Mouse (Mus musculus): ENCODE data around the gene Cnnm3.

Cnnm3 gene

GRCm38 (mm10) chr1:36538727-36539126, 27.1 kb downstream of the Cnnm3 start:
- no peak for DNase-seq

GRCm38 (mm10) chr1:36539186-36539585, 27.5 kb downstream of the Cnnm3 start, which contains the start of gene Gm42417:
Gene Gm42417, minus strand, starts transcription at chr1:36539429.
- DNase-seq: no peak

- no peak for DNase-seq
Observed at GRCm38 (mm10) chr1:36540132-36540531, 28.5 kb downstream of the Cnnm3 start.

- no peak for DNase-seq
Observed at GRCm38 (mm10) chr1:36540807-36541206, 29.1 kb downstream of the Cnnm3 start.

- DNase-seq: no peak
Observed at GRCm38 (mm10) chr1:36541844-36542243, 30.2 kb downstream of the Cnnm3 start.

GRCm38 (mm10) chr1:36542925-36543324, 31.3 kb downstream of the Cnnm3 start:
- DNase-seq: no peak

GRCm38 (mm10) chr1:36545382-36545781, 33.7 kb downstream of the Cnnm3 start:
- no peak for DNase-seq

DNA sequence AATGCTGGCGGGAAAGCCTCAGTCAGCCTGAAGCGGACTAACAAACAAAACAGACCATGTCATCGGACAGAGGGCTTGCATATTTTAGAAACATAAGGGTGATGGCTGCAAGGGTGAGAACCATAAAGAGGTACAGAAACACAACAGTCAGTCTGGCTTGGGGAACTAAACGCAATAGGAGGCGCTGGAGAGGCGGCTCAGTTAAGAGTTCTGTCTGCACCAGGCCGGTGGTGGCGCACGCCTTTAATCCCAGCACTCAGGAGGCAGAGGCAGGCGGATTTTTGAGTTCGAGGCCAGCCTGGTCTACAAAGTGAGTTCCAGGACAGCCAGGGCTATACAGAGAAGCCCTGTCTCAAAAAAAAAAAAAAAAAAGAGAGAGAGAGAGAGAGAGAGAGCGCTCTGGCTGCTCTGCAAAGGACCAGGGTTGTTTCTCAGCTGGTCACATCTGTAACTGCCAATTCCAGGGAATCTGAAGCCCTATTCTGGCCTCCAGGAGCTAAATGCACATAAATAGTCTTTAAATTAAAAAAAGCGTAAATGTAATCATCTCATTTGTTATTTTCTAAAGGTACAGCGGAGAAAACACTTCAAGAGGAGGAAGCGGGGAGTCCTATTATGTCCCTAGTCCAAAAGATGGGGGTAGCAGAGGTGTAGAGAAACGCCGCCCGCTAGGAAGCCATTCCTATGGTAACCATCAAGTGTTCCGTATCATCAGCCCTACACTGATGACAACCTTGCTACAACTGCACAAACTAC, 34.4 kb downstream of the Cnnm3 start:
- no peak for DNase-seq

- peak; percentile 96 for DNase-seq
Observed at GRCm38 (mm10) chr1:36546888-36547471, 35.3 kb downstream of the Cnnm3 start, which contains the start of gene Ankrd39. Gene Ankrd39, minus strand, starts transcription at chr1:36547445.

- peak; percentile 63 for DNase-seq
Observed at GRCm38 (mm10) chr1:36547981-36548598, 36.4 kb downstream of the Cnnm3 start.

- no peak for DNase-seq
Observed at GRCm38 (mm10) chr1:36548771-36549170, 37.1 kb downstream of the Cnnm3 start.

DNA sequence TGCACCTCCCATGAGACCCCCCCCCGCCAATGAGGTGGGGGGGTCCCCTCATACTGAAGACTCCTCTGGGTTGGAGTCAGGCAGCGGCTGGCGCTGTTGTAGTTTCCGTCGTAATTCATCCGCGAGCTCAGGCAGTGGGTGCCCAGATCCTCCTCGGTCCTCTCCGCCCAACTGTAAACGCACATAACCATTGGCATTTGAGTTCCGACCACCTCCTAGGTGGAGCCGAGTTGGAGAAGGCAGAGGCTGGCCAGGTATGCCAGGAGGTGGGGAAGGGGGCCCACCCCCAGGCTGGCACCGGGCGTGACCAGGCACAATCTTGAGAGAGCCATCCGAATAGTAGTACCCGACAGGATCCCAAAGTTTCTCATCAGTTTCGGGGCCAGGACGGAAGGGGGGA, 37.8 kb downstream of the Cnnm3 start:
- DNase-seq: no peak

DNA sequence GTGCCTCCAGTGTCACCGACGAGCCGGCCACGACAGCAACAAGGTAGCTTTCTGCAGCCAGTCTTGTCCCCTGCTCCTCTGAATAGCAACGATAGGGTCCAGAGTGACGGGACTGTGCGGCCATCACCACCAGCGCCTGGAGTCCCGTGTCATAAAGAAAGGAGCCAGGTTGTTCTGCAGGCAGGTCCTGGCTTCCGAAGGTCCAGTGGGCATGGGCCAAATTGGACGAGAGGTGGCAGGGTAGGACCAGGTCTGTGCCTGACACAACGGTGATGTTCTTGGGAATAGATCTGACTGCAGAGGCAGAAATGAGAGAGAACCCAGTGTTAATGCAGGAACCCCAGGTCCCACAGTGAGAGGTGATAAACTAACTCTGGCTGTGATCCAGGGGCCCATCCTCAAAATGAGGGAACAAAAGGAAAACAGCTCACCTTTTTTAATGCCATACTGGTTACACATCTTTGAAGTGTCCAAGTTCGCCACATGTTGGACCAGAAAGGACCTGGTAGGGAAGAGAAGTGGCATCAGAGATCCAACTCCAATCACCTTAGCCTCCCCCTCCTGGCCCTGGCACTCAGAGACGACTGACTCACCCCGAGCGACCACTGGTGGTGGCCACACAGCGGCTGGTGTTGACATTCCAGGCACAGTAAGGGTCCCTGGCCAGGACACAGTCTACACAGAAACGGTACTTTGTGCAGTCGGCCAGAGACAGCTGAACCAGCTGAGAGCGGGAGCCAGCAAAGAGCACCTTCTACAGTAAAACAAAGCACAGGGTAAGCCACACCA, 38.6 kb downstream of the Cnnm3 start:
- DNase-seq: no peak

- DNase-seq: no peak
Observed at GRCm38 (mm10) chr1:36551904-36552303, 40.2 kb downstream of the Cnnm3 start.

- DNase-seq: no peak
Observed at GRCm38 (mm10) chr1:36552506-36552905, 40.8 kb downstream of the Cnnm3 start.

DNA sequence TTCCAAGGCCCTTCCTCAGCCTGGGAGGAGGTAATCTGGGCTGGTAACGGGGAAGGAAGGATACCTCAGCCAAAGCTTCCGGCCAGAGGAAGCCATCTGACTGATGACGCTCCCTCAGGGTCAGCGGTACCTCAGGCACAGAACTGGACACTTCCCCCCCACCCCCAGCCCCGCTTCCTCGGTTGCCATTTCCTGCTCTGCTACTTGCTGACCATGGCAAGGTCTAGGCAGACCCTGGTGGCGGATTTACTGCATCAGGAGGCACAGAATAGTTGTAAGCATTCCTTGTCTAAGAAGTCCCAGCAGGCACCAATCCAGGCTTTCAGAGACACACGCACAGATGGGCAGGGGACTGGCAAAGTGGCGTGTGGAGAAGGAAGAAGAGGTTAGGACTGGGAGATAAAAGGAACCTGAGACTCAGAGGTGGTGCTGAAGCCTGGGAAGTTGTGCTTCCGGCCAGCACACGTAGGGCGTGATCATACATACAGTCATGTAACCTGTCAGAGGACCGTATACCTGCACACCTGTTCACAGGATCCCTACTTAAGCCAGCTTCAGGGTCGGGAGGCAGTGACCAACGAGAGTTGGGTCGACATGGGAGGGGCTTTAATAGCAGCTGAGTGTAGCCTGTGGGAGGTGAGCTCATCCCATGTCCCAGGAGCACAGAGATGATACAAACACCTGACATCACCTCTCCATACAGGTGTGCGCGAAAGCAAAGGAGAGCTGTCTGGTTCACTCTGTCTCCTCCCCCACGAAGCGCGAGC, 43.1 kb downstream of the Cnnm3 start:
- DNase-seq: no peak

- peak; percentile 37 for DNase-seq
Observed at GRCm38 (mm10) chr1:36555798-36556395, 44.2 kb downstream of the Cnnm3 start.

DNA sequence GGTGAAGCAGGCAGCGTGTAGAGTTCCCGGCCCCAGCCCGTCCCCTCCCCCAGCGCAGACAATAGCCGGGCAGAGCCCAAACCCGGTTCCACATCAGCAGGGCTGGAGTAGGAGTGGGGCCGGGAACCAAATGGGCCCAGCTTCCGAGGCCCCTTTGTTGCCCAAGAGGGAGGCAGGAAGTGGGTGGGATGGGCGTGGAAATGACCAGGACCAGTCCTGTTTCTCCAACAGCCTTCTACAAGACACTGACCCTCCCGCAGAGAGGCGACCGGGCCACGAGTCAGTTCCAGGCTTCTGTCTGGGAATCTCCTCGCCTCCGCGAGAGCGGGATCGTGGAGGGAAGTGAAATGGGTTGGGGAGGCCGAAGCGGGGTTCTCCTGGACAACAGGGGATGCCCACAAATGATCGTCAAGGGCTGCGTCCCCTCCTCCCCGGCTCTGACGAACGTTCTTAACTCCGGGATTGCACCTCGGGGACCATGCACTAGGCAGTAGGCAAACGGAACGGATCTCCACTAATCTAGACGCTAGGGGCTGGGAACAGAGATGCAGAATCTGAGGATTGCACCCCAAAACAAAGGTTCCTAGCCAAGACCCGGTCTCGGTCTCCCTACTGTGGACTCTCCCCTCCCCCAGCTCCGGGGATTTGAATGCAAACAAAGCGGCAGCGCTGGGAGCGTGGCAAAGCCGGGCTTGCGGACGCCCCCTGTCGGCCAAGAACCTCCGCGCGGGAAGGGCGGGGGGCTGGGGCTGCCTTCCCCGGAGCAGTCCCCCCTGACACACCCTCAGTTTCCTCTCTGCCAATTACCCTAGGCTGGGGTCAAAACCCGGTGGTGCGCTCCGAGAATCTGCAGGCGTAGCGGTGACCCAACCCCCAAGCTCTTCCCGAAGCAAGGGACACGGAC, 45.1 kb downstream of the Cnnm3 start:
- peak; percentile 100 for DNase-seq

DNA sequence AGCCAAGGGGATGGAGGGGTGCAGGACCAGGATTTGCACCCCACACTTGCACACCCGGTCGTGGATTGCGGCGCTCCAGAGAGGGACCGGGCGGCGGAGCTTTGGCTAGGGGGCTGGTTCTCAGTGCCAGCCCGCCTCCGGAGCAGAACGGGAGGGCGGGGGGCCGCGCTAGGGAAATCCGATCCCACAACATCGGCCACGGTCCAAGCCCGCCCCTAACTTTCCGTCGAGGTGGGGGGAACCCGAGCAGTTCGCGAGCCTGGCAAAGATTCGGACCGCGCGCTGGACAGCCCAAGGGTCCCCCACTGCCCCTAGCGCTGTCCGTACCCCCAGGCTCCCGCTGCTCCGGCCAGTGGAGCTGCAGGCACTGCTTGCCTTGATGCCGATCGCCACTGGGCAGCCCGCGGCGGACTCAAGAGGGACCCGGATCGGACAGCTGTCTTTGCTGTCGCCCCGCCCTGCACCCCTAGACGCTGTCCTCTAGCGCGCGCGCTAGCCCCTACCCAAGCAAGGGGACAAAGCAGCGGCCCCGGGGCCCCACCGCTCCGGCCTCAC, 45.9 kb downstream of the Cnnm3 start:
- DNase-seq: peak; percentile 81
